Mouse (Mus musculus) limb, embryonic 14.5 days (tissue): ENCODE measurements around the gene Nkx1-2. TPM values are rescaled to one million over a fixed set of nuclear protein-coding genes. Genes with fewer than 3 reads are reported as not detected.

Experiments
- ATAC-seq: fragments of 200-750 bp; cut with Nextera tagmentation; 2 replicates; pipeline ENCODE4 v1.8.0; 2017; ENCODE audit warnings: low read depth, moderate number of reproducible peaks, moderate TSS enrichment; ENCODE audit not compliant: low FRiP score
- DNase-seq: peaks from one replicate; pipeline ENCODE4 v3.0.0-alpha.2; 2015; ENCODE audit warnings: low spot score
- H3K27ac ChIP-seq: fragments of 300-500 bp; sonication (generic); replicated peaks from 2 replicates; pipeline ENCODE4 v1.5.1; 2014; ENCODE audit warnings: low read depth, mild to moderate bottlenecking, low read length, moderate library complexity, mixed read lengths
- H3K27me3 ChIP-seq: fragments of 300-500 bp; sonication (generic); 2 replicates; pipeline ENCODE4 v1.6.1; 2014; ENCODE audit warnings: low read length, mixed read lengths; ENCODE audit not compliant: control insufficient read depth, insufficient read depth
- H3K36me3 ChIP-seq: fragments of 300-500 bp; sonication (generic); 2 replicates; pipeline ENCODE4 v1.6.1; 2014; ENCODE audit warnings: mild to moderate bottlenecking, low read length, moderate library complexity, mixed read lengths; ENCODE audit not compliant: control insufficient read depth, insufficient read depth
- H3K4me1 ChIP-seq: fragments of 300-500 bp; sonication (generic); 2 replicates; pipeline ENCODE4 v1.6.1; 2014; ENCODE audit warnings: antibody characterized with exemption, low read length, mixed read lengths; ENCODE audit not compliant: control insufficient read depth, insufficient read depth
- H3K4me2 ChIP-seq: fragments of 300-500 bp; sonication (generic); replicated peaks from 2 replicates; pipeline ENCODE4 v1.6.1; 2014; ENCODE audit warnings: low read depth, mild to moderate bottlenecking, low read length, moderate library complexity; ENCODE audit not compliant: severe bottlenecking
- H3K4me3 ChIP-seq: fragments of 300-500 bp; sonication (generic); replicated peaks from 2 replicates; pipeline ENCODE4 v1.5.1; 2014; ENCODE audit warnings: low read length
- H3K9ac ChIP-seq: fragments of 300-500 bp; sonication (generic); 2 replicates; pipeline ENCODE4 v1.6.1; 2014; ENCODE audit warnings: mild to moderate bottlenecking, low read depth, low read length, moderate library complexity; ENCODE audit not compliant: severe bottlenecking
- H3K9me3 ChIP-seq: fragments of 300-500 bp; sonication (generic); 2 replicates; pipeline ENCODE4 v1.6.1; 2016; ENCODE audit warnings: low read length; ENCODE audit not compliant: control insufficient read depth
- POLR2A ChIP-seq: fragments of 200-500 bp; IDR thresholded peaks from 2 replicates; pipeline ENCODE4 v1.8.0; 2012; ENCODE audit warnings: inconsistent platforms, mild to moderate bottlenecking, moderate library complexity, borderline replicate concordance; ENCODE audit not compliant: insufficient read depth, insufficient read length; ENCODE audit errors: extremely low read depth
- WGBS: fragments of 180-500 bp; shearing (Covaris S2); extraction: QIAGEN DNeasy Blood & Tissue Kit; methylation state at CpG from one replicate; pipeline ENCODE4 v1.1.7; 2014; 5-methylcytosine and 5-hydroxymethylcytosine counted together
- polyA plus RNA-seq, 2 experiments: library from polyadenylated mRNA; depleted of rRNA in 1 of 2; stranded (reverse) in 1 of 2; unstranded in 1 of 2; fragments of >200 nt; fragmentation: Nextera tagmentation in 1 of 2; extraction: Ambion mirVana in 1 of 2; gene quantifications; 2 replicates each; pipeline versions ENCODE4 v1.2.1 to v1.2.3; 2012 to 2014

Nkx1-2 gene
- polyA plus RNA-seq, 2 experiments: 0.08 to 0.10 TPM

DNA sequence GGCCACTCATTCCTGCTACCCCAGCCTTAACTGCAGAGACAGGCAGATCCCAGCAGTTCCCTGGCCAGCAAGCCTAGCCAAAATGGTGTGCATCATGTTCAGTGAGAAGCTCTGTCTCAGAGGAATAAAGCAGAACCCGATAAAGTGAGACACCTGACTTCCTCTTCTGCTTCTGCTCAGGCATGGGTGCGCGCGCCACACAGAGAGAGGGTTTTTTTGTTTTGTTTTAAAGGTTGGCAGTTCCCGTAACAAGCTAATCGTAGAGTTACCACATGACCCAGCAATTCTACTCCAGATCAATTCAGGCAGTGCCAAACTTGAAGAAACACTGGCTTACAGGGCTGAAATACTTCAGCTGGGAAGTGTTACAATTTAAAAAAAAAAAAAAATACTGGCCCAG, 30.6 kb downstream of the Nkx1-2 start:
- no peak overlapping the region for H3K4me3 ChIP-seq
- H3K4me1 ChIP-seq: peaks cover 20% of the 10 kb centered on the region
- no peak for TF ChIP-seq POLR2A
- no peaks in the 10 kb centered on the region for H3K9me3 ChIP-seq
- WGBS: 82% methylated on average over 6 of the region's 6 CpGs
- H3K36me3 ChIP-seq: peaks cover 50% of the 10 kb centered on the region
- no peaks in the 10 kb centered on the region for H3K27me3 ChIP-seq
- no peak overlapping the region for H3K4me2 ChIP-seq
- ATAC-seq (no peak), DNase-seq (no peak)
- H3K9ac ChIP-seq: no peak overlapping the region
- no peak overlapping the region for H3K27ac ChIP-seq

DNA sequence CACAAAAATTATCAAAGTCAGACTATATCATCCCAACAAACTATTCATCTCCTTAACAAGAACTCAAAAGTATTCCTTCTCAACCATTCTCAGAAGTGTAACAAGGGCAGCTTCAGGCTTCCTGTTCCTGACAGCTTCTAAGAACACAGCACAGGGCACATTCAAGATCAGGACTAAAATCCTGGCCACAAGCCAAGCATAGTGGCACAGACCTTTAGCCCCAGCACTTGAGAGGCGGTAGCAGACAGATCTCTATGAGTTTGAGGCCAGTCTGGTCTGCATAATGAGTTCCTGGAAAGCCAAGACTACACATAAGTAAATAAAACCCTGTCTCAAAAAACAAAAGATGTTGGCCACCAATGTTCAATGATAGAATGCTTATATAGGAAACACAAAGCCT, 33.6 kb downstream of the Nkx1-2 start:
- H3K9ac ChIP-seq: no peak overlapping the region
- H3K9me3 ChIP-seq: no peaks in the 10 kb centered on the region
- no peak for TF ChIP-seq POLR2A
- no peak overlapping the region for H3K27ac ChIP-seq
- WGBS: 60% methylated on average over 1 of the region's 1 CpGs
- H3K27me3 ChIP-seq: no peaks in the 10 kb centered on the region
- H3K4me3 ChIP-seq: no peak overlapping the region
- no peak overlapping the region for H3K4me2 ChIP-seq
- DNase-seq (no peak), ATAC-seq (no peak)
- H3K36me3 ChIP-seq: peaks cover 80% of the 10 kb centered on the region
- H3K4me1 ChIP-seq: no peaks in the 10 kb centered on the region; the same call in 1 of the 2 replicates

DNA sequence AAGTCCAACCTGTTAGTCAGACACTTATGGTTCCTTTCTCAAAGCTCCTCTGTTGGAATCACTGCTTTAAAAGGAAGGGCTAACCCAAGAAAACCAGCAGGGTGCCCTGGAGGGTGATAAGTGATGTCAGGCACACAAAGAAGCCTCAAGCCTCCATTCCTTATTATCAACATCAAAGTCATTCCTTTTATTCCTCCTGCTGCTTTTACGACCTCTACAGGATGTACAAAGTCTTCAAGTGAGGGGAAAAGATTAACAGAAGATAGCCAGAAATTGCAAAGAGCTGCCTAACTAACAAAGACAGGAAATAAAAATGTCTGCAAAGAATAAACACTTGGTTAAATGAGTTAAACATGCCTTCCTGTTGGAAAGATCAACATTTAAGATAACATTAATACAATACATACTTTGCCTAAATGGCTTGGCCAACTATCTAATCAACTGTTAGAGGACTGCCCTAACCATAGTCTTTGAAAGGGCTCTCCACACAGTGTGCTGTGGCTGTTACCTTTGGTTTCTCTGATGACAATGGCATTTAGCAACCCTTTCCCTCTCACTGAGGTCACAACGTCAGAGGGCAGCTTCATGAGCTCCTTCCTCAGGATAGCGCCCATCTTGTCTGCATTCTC, 40.2 kb downstream of the Nkx1-2 start:
- Histone ChIP-seq H3K4me1 (no peaks in the 10 kb centered on the region; the same call in 1 of the 2 replicates), H3K9ac (no peak overlapping the region), H3K4me3 (no peak overlapping the region), H3K27me3 (no peaks in the 10 kb centered on the region), H3K9me3 (no peaks in the 10 kb centered on the region), H3K36me3 (peaks cover 76% of the 10 kb centered on the region), H3K27ac (no peak overlapping the region), H3K4me2 (no peak overlapping the region)
- 34% methylated on average over 3 of the region's 3 CpGs for WGBS
- ATAC-seq (no peak), DNase-seq (no peak)
- TF ChIP-seq POLR2A: no peak

DNA sequence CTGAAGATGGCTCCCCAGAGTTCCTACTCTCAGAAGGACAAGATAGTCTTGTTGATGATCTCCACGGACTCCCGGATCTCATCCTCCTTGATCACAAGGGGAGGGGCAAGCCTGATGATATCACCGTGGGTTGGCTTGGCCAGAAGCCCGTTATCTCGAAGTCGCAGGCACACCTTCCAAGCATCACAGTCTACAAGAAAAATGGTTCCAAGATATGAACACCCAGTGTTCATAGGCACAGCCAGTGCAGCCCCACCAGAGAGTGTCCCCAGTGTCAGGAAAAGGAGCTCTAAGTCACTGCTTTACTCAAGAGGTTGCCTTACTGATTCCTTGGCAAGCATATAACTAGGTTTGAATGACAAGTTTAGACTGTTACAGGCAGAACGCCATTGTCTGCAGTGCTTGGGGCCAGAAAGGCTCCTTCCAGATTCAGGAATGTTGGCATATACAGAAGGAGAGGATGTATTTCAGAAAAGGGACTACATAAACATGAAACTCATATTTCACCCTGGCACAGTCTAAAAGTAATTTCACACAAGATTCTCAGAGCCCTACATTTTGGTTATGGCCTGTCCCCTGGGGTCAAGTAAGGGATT, 41.2 kb downstream of the Nkx1-2 start:
- Histone ChIP-seq H3K4me2 (no peak overlapping the region), H3K4me3 (no peak overlapping the region), H3K27ac (no peak overlapping the region), H3K36me3 (peaks cover 66% of the 10 kb centered on the region), H3K4me1 (peaks cover 3% of the 10 kb centered on the region; the same call in 1 of the 2 replicates), H3K9ac (no peak overlapping the region), H3K27me3 (no peaks in the 10 kb centered on the region), H3K9me3 (no peaks in the 10 kb centered on the region)
- no peak for DNase-seq
- no peak for TF ChIP-seq POLR2A
- 85% methylated on average over 7 of the region's 7 CpGs for WGBS
- ATAC-seq: no peak

DNA sequence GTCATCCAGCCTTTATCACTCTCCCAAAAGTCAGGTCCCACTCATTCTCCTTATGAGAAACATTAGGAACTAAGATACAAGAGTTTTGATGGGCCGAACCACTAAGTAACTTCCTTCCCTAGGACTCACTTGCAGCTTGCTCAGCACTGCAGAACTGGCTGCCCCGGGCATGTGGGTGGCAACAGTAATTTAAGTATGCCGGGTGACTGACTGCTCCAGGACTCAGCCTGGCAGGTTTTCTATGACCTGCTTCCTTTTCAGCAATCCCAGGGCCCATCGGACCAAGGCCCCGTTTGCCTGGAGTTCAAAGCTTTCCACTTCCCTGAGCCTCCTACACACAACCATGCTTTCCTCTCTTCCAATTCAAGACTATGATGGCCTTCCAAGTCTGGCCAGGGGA, 42.9 kb downstream of the Nkx1-2 start:
- 70% methylated on average over 5 of the region's 5 CpGs for whole genome bisulfite sequencing
- DNase-seq: no peak
- Histone ChIP-seq H3K4me2 (no peak overlapping the region), H3K27ac (no peak overlapping the region), H3K4me1 (peaks cover 5% of the 10 kb centered on the region; the same call in 1 of the 2 replicates), H3K4me3 (no peak overlapping the region), H3K36me3 (peaks cover 49% of the 10 kb centered on the region), H3K9ac (no peak overlapping the region), H3K9me3 (no peaks in the 10 kb centered on the region), H3K27me3 (no peaks in the 10 kb centered on the region)
- no peak for ATAC-seq
- no peak for TF ChIP-seq POLR2A
